Mouse (Mus musculus) adipocyte (in vitro differentiated cells): ENCODE measurements around the gene Snx29.
"Not testable (repeated sequence)": the region's sequence is repeated elsewhere in the genome, so short reads cannot be mapped to it uniquely, and the experiment has no call there.

ENCODE experiments used
- DNase-seq: peaks from one replicate; pipeline ENCODE4 v3.0.0-alpha.2; 2016; ENCODE audit warnings: low spot score

Gene Snx29

GRCm38 (mm10) chr16:11494895-11495294, 172.2 kb downstream of the Snx29 start:
- no peak for DNase-seq

GRCm38 (mm10) chr16:11495923-11496616, 173.4 kb downstream of the Snx29 start:
- no peak for DNase-seq

- DNase-seq: no peak
Measured at GRCm38 (mm10) chr16:11496721-11497120, 174.0 kb downstream of the Snx29 start.

- DNase-seq: no peak
Measured at GRCm38 (mm10) chr16:11500061-11500460, 177.4 kb downstream of the Snx29 start.

- no peak for DNase-seq
Measured at GRCm38 (mm10) chr16:11501138-11501537, 178.4 kb downstream of the Snx29 start.

- DNase-seq: no peak
Measured at GRCm38 (mm10) chr16:11501611-11502010, 178.9 kb downstream of the Snx29 start.

GRCm38 (mm10) chr16:11504666-11505491, 182.2 kb downstream of the Snx29 start:
- no peak for DNase-seq

GRCm38 (mm10) chr16:11505492-11506176, 182.9 kb downstream of the Snx29 start:
- peak; percentile 97 for DNase-seq

- no peak for DNase-seq
Measured at GRCm38 (mm10) chr16:11507188-11507731, 184.6 kb downstream of the Snx29 start.

- no peak for DNase-seq
Measured at GRCm38 (mm10) chr16:11508341-11508740, 185.6 kb downstream of the Snx29 start.

GRCm38 (mm10) chr16:11510416-11510815, 187.7 kb downstream of the Snx29 start:
- no peak for DNase-seq

- DNase-seq: peak; percentile 9
Measured at GRCm38 (mm10) chr16:11510854-11511253, 188.1 kb downstream of the Snx29 start.

- not testable (repeated sequence) for DNase-seq
Measured at GRCm38 (mm10) chr16:11511696-11512095, 189.0 kb downstream of the Snx29 start.

GRCm38 (mm10) chr16:11516681-11517080, 194.0 kb downstream of the Snx29 start:
- no peak for DNase-seq

GRCm38 (mm10) chr16:11517385-11517784, 194.7 kb downstream of the Snx29 start:
- DNase-seq: no peak

- DNase-seq: peak; percentile 31
Measured at GRCm38 (mm10) chr16:11518803-11519498, 196.2 kb downstream of the Snx29 start.

GRCm38 (mm10) chr16:11526104-11526786, 203.5 kb downstream of the Snx29 start:
- no peak for DNase-seq

- no peak for DNase-seq
Measured at GRCm38 (mm10) chr16:11526996-11527395, 204.3 kb downstream of the Snx29 start.

- no peak for DNase-seq
Measured at GRCm38 (mm10) chr16:11530466-11531194, 207.9 kb downstream of the Snx29 start.

- DNase-seq: no peak
Measured at GRCm38 (mm10) chr16:11531441-11531840, 208.7 kb downstream of the Snx29 start.
